Mouse (Mus musculus) myocyte (in vitro differentiated cells): ENCODE measurements at regions not wholly inside any gene's neighbourhood (a gene's known extent, or its start where the extent isn't known, plus 50 kb on each side); places are given as distances from the start of the nearest gene placed in this dataset.

ENCODE experiments used
- CEBPB ChIP-seq: IDR thresholded peaks from 2 replicates; pipeline ENCODE4 v1.6.1; 2011; ENCODE audit warnings: mild to moderate bottlenecking, moderate library complexity; ENCODE audit not compliant: poor library complexity, insufficient read depth, severe bottlenecking
- E2F4 ChIP-seq: IDR thresholded peaks from one replicate; pipeline ENCODE4 v1.6.1; 2011; ENCODE audit warnings: mild to moderate bottlenecking, control low read depth, moderate library complexity; ENCODE audit not compliant: insufficient read depth
- MAX ChIP-seq: IDR thresholded peaks from one replicate; pipeline ENCODE4 v1.6.1; 2011; ENCODE audit warnings: low read depth, mild to moderate bottlenecking, control low read depth
- POLR2A ChIP-seq: IDR thresholded peaks from one replicate; pipeline ENCODE4 v1.6.1; 2011; ENCODE audit warnings: low read depth, mild to moderate bottlenecking, control low read depth, moderate library complexity; ENCODE audit not compliant: insufficient read length
- POLR2AphosphoS2 ChIP-seq: IDR thresholded peaks from one replicate; pipeline ENCODE4 v1.6.1; 2011; ENCODE audit warnings: low read depth, control low read depth; ENCODE audit not compliant: insufficient read length
- TCF12 ChIP-seq: IDR thresholded peaks from one replicate; pipeline ENCODE4 v1.6.1; 2011; ENCODE audit warnings: mild to moderate bottlenecking, control low read depth; ENCODE audit not compliant: poor library complexity, insufficient read depth, severe bottlenecking
- TCF3 ChIP-seq: IDR thresholded peaks from one replicate; pipeline ENCODE4 v1.6.1; 2011; ENCODE audit warnings: low read depth, control low read depth; ENCODE audit not compliant: insufficient read length
- USF1 ChIP-seq: IDR thresholded peaks from one replicate; pipeline ENCODE4 v1.6.1; 2011; ENCODE audit warnings: low read depth, mild to moderate bottlenecking, control low read depth, moderate library complexity

DNA sequence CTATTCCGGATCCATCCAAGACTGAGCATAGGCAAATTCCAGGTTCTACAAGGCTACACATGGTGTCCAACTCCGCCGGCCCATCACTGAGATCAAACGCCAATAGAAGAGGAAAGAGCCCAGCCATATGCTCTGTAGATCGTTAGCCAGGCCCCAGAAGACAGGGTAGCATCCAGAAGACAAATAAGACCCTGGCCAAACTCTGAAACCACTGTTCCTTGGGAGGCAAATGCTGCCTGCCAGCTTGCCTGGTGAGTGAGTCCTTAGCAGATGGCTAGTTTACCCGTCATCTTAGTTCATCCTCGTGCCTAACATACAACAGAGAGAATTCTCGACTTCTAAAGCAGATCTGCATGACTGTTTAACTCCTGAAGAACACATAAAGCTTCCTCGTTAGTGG, 109.4 kb upstream of the Arid2 start:
- no peak for TF ChIP-seq POLR2A
- no peak for TF ChIP-seq MAX
- TF ChIP-seq E2F4 = no peak
- no peak for TF ChIP-seq POLR2AphosphoS2
- TF ChIP-seq TCF12 = no peak
- no peak for TF ChIP-seq TCF3
- TF ChIP-seq USF1 = no peak
- TF ChIP-seq CEBPB = no peak
